Mouse (Mus musculus) ES-Bruce4 (cell line): ENCODE results near the gene Akap14. TPM values are rescaled to one million over a fixed set of nuclear protein-coding genes. Genes with fewer than 3 reads are reported as not detected.
"Not testable (repeated sequence)": the region's sequence is repeated elsewhere in the genome, so short reads cannot be mapped to it uniquely, and the experiment has no call there.

Experiments used
- H3K27ac ChIP-seq: 2 replicates; pipeline ENCODE4 v1.5.1; 2012; ENCODE audit warnings: low read length, inconsistent platforms; ENCODE audit not compliant: insufficient read depth
- H3K27me3 ChIP-seq: 2 replicates; pipeline ENCODE4 v1.6.1; 2012; ENCODE audit warnings: mild to moderate bottlenecking, low read length, inconsistent platforms; ENCODE audit not compliant: control insufficient read depth, poor library complexity, insufficient read depth, severe bottlenecking
- H3K36me3 ChIP-seq: 2 replicates; pipeline ENCODE4 v1.6.1; 2012; ENCODE audit warnings: inconsistent platforms, mild to moderate bottlenecking, low read length, moderate library complexity; ENCODE audit not compliant: control insufficient read depth, poor library complexity, insufficient read depth, severe bottlenecking
- H3K4me1 ChIP-seq: one replicate; pipeline ENCODE4 v1.8.1; 2011; ENCODE audit warnings: low read length; ENCODE audit not compliant: control insufficient read depth, insufficient read depth
- H3K4me3 ChIP-seq: 2 replicates; pipeline ENCODE4 v1.5.1; 2011; ENCODE audit warnings: low read depth, mild to moderate bottlenecking, low read length
- H3K9ac ChIP-seq: 2 replicates; pipeline ENCODE4 v1.6.1; 2012; ENCODE audit warnings: low read depth, mild to moderate bottlenecking, inconsistent platforms; ENCODE audit not compliant: poor library complexity, severe bottlenecking
- H3K9me3 ChIP-seq: replicated peaks from 2 replicates; pipeline ENCODE4 v1.6.1; 2012; ENCODE audit warnings: mild to moderate bottlenecking, low read length, inconsistent platforms; ENCODE audit not compliant: control insufficient read depth, poor library complexity, insufficient read depth, severe bottlenecking
- CTCF ChIP-seq: IDR thresholded peaks from one replicate; pipeline ENCODE4 v1.8.1; 2011; ENCODE audit warnings: low read depth, low read length
- EP300 ChIP-seq: IDR thresholded peaks from 2 replicates; pipeline ENCODE4 v1.6.1; 2011; ENCODE audit warnings: low read depth, low read length; ENCODE audit not compliant: insufficient read depth
- POLR2A ChIP-seq: IDR thresholded peaks from one replicate; pipeline ENCODE4 v1.8.1; 2011; ENCODE audit warnings: low read length; ENCODE audit not compliant: insufficient read depth
- polyA plus RNA-seq: library from polyadenylated mRNA; stranded (reverse); fragments of >200 nt; gene quantifications from 2 replicates; pipeline ENCODE4 v1.2.4, GENCODE M21; 2011; ENCODE audit warnings: low read depth; ENCODE audit not compliant: missing spikeins, insufficient read depth, insufficient read length

Akap14 gene
- polyA plus RNA-seq: not detected in 2 replicates

DNA sequence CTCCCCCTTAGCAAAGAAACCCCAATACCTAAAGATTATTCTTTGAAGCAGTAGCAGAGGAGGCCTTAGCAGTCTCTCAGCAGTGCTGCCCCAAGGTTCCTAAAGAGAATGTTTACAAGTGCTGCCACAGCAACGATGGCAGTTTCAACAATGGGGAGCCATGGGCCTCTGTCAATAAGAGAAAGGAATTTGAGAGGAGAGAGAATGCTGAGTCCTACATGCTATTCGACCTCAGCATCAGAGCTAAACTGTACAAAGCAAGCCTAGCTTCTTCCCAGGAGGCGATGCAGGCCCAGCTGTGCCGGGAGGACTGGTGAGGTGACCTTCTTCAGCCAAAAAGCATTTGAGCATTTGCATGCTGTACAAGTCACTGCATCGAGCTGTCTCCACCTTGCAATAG lies at the start of gene Akap14:
Gene Akap14, minus strand, starts transcription at position 101 of the 400 bp plus-strand sequence.
- H3K4me1 ChIP-seq: no peaks in the 10 kb centered on the region

DNA sequence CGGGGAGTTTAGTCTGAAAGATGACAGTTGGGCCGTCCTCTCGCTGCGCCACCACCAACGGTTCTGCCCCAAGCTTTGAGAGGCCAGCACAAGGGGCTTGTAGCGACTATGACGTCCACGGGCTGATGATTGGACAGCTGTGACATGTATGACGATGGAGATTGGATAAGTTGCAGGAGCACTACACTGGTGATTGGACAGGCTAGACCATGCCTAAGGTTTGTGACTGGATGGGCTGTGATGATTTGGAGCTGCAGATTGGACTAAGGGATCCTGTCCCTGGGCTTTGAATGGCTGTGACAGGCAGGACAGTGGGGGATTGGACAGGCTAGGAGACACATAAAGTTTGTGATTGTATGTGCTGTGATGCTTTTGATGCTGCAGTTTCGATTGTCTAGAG lies 42.3 kb upstream of the Akap14 start, which contains the start of gene Gm9:
Gene Gm9, minus strand, starts transcription at position 101 of the 400 bp plus-strand sequence.
- Histone ChIP-seq H3K9me3 (no peaks in the 10 kb centered on the region), H3K27ac (no peak within 1 kb of the TSS), H3K27me3 (no peaks in the 10 kb centered on the region), H3K4me3 (peak within 1 kb of the TSS; percentile 35), H3K9ac (no peak within 1 kb of the TSS), H3K36me3 (no peaks in the 10 kb centered on the region), H3K4me1 (no peaks in the 10 kb centered on the region)
- TF ChIP-seq POLR2A (no peak), EP300 (no peak), CTCF (no peak)

More for the DNA sequence above, at the start of gene Akap14:
- Histone ChIP-seq H3K27ac (no peak within 1 kb of the TSS), H3K4me3 (no peak within 1 kb of the TSS), H3K9ac (no peak within 1 kb of the TSS), H3K27me3 (no peaks in the 10 kb centered on the region), H3K36me3 (no peaks in the 10 kb centered on the region), H3K9me3 (no peaks in the 10 kb centered on the region)
- no peak for TF ChIP-seq POLR2A
- no peak for TF ChIP-seq CTCF
- TF ChIP-seq EP300: no peak

DNA sequence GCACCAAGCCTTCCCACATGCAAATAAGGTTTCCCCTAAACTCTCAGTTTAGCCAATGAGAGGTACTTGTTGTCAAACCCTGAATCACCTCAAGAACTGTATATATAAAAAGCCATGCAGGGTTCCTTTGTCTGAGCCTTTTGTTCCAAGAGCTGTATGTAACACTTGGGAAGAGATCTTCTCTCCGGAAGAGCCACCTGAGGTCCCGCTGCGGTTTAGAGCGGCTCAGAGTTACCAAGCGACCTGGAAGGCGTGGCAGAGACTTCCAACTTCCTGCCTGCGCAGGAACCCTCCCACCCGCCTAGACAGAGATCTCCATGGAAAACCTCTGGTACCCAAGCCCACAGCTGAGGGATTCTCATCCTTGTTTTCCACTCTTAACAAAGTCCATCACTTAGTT lies 30.0 kb upstream of the Akap14 start:
- no peak overlapping the region for H3K9ac ChIP-seq
- no peaks in the 10 kb centered on the region for H3K27me3 ChIP-seq
- H3K9me3 ChIP-seq: no peaks in the 10 kb centered on the region
- H3K4me1 ChIP-seq: no peaks in the 10 kb centered on the region
- peak overlapping the region; percentile 24 for H3K4me3 ChIP-seq
- TF ChIP-seq POLR2A (no peak), CTCF (no peak), EP300 (no peak)
- H3K27ac ChIP-seq: no peak overlapping the region
- no peaks in the 10 kb centered on the region for H3K36me3 ChIP-seq

DNA sequence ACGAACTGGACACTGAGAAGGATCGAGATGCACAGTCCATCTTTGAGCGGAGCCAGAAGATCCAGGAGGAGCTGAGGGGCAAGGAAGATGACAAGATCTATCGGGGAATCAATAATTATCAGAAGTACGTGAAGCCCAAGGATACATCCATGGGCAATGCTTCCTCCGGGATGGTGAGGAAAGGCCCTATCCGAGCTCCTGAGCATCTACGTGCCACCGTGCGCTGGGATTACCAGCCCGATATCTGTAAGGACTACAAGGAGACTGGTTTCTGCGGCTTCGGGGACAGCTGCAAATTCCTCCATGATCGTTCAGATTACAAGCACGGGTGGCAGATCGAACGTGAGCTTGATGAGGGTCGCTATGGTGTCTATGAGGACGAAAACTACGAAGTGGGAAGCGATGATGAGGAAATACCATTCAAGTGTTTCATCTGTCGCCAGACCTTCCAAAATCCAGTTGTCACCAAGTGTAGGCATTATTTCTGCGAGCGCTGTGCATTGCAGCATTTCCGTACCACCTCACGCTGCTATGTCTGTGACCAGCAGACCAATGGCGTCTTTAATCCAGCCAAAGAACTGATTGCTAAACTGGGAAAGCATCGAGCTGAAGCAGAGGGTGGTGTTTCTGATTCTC lies 23.2 kb upstream of the Akap14 start:
- H3K4me3 ChIP-seq: peak overlapping the region; percentile 74
- no peaks in the 10 kb centered on the region for H3K9me3 ChIP-seq
- H3K9ac ChIP-seq: peak overlapping the region; percentile 70
- H3K27ac ChIP-seq: no peak overlapping the region
- no peaks in the 10 kb centered on the region for H3K36me3 ChIP-seq
- no peaks in the 10 kb centered on the region for H3K27me3 ChIP-seq
- no peaks in the 10 kb centered on the region for H3K4me1 ChIP-seq
- no peak for TF ChIP-seq POLR2A
- no peak for TF ChIP-seq CTCF
- TF ChIP-seq EP300: no peak

DNA sequence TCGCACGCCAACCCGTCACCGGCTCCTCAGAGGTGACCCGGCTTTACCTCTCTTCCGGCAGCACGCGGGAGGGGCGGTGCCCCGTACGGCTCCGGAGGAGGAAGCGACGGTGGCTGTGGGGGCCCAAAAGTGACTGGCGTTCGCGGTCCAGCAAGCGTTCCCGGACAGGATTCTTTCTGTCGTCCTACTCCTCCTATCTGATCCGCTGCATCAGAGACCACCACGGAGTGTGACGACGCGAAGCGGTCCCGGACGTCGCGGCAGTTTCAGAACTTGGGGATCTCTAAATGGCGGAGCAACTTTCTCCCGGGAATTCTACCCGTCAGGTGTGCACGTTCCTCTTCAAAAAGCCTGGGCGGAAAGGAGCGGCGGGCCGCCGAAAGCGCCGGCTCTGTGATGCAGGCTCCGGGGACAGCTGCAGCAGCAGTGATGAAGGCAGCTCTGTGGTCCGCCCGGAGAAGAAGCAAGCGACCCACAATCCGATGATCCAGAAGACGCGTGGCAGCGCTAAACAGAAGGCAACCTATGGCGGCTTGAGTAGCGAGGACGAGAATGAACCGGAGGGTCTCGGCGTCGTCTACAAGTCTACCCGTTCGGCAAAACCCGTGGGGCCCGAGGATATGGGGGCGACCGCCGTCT lies 22.6 kb upstream of the Akap14 start, which contains the start of the genes Ndufa1 and Rnf113a1:
Gene Ndufa1, minus strand, starts transcription at position 59 of the 639 bp plus-strand sequence.
Gene Rnf113a1, plus strand, starts transcription at position 141 of the 639 bp plus-strand sequence.
- Histone ChIP-seq H3K36me3 (no peaks in the 10 kb centered on the region), H3K4me3 (peak within 1 kb of the TSS; percentile 85), H3K4me1 (no peaks in the 10 kb centered on the region), H3K27me3 (no peaks in the 10 kb centered on the region), H3K9ac (peak within 1 kb of the TSS; percentile 70), H3K9me3 (no peaks in the 10 kb centered on the region), H3K27ac (no peak within 1 kb of the TSS)
- TF ChIP-seq EP300 (no peak), CTCF (no peak), POLR2A (no peak)

DNA sequence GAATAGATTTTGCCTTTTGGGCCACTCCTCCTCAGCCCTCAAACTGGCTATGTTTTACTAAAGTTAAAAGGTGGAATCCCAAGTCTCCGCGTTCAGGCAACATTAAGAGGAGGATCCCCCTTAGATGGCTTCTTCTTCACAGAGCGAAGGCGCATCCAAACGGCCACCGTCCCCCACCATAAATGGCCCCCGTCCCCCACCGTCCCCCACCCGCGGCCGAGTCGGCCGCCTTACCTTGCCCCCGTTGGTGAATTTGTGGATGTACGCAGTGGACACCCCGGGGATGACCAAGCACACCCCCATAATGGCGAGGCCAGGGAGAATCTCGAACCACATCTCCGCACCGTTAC lies 22.1 kb upstream of the Akap14 start:
- no peaks in the 10 kb centered on the region for H3K27me3 ChIP-seq
- H3K27ac ChIP-seq: no peak overlapping the region
- no peaks in the 10 kb centered on the region for H3K4me1 ChIP-seq
- no peaks in the 10 kb centered on the region for H3K9me3 ChIP-seq
- no peaks in the 10 kb centered on the region for H3K36me3 ChIP-seq
- no peak for TF ChIP-seq EP300
- peak overlapping the region; percentile 30 for H3K9ac ChIP-seq
- peak overlapping the region; percentile 85 for H3K4me3 ChIP-seq

DNA sequence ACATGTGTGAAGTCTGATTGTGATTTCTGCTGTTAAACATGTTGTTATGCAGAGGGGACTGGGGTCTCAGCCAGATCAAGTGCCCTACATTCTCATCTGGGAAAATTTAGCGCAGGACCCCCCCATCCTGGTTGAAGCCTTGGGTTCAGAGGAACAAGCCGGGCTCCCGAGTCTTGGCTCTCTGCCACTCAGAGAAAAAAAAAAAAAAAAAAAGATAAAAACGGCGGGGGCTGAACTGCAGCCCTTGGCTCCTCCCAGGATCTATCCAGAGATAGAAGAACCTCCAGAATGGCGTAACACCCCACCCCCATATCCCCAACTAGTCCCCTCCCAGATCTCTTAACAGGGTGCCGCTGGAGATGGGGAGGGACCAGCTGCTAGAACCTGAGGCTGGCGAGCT lies 15.8 kb upstream of the Akap14 start:
- H3K27me3 ChIP-seq, H3K9ac ChIP-seq, H3K4me3 ChIP-seq, H3K27ac ChIP-seq, H3K36me3 ChIP-seq, H3K9me3 ChIP-seq, H3K4me1 ChIP-seq: not testable (repeated sequence)
